Mouse (Mus musculus): ENCODE data around the gene Tmtc1.

DNA sequence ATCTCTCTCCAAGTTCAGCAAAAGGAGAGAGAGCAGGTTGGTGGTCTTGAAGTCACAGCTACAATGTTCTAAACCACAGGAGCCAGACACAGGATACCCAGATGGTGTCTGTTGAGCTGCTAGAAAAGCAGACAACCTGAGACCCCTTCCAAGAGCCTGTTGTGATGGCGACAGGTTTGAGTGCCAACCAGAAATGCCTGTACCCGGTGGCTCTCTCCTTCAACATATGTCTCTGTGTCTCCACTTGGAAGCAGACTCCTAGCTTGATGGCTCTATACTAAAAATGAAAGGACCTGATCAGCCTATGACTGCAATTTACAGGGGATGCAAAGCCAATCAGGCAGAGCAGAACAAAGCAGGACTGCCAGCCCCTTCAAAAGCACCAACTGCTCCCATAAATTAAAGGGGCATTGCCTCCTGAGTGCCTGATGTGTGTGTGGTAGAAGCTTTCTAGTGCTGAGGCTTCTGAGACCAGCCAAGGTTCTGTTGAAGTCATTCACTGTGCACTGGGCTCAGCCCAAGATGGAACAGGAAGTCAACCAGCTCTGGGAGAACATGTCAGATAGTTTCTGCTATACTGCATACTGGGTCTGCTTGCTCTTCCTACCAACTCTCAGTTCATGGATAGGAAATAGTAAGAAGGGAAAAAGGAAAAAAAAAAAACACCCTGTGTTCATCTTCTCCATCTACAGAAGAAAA lies 37.2 kb downstream of the Tmtc1 start:
- no peak for TF ChIP-seq CTCF (IDR thresholded peaks at IDR 0.05; ENCODE audit: low read depth, low read length)
- TF ChIP-seq POLR2A (IDR thresholded peaks at IDR 0.05; ENCODE audit: borderline replicate concordance, low read depth, low read length): no peak

Data from bone marrow macrophage, adult 2 months (primary cell).